Mouse (Mus musculus) spleen, adult 18-20 months (tissue): ENCODE measurements around the gene Glis3.

ENCODE experiments used
- DNase-seq, 2 experiments: peaks; one replicate each; pipeline ENCODE4 v3.0.0; 2022; ENCODE audit warnings: mixed read lengths in 2 of 2

Glis3 gene

DNA sequence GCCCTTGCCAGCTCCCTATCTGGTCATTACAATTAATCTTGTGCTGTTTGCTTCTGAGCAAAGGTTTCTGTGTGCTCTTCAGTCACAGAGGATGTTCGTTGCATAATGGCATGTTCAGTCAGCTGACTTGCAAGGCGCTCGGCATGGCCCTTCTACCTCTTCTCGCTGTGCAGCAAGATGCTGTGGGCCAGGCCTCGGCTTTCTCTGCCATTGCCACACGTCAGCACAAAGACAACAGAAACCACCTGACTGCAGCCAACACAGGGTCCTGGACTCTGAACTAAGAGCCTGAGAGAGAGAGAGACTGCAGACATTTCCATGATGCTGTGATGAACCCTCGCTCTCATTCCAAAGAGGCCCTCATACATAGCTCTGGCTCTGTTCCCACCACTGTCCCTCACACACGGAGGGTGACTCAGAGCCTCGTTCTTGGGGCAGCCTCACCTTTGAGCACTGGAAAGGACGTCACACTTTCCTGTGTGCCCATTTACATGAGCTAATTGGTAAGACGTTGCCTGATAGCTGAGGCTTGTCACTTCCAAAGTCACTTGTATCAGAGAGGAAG, 380.6 kb downstream of the Glis3 start:
- DNase-seq, result no peak

- no peak for DNase-seq
These were observed 381.2 kb downstream of the Glis3 start for GRCm38 (mm10) chr19:28298669-28299068.

- DNase-seq, result no peak
These were observed 388.3 kb downstream of the Glis3 start for GRCm38 (mm10) chr19:28291596-28291995.

GRCm38 (mm10) chr19:28289457-28289856, 390.4 kb downstream of the Glis3 start:
- no peak for DNase-seq

DNA sequence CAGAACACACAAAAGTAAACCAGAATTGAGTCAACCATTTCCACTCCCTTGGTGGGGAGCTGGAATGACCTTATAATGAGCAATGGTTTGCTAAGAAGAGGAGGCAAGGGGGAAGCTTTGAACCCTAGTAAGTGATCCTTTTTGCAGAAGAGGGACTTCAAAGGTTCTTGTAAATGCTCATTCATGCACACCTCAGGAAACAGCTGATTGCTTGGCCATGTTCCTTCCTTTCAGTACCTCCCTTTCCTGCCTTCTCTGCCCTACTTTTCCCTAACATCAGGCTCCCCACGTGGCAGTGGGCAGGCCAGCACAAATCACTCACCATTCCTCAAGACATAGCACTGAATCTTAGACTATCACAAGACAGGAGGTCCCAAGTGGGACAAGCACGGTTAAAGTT, 392.4 kb downstream of the Glis3 start:
- no peak for DNase-seq

DNA sequence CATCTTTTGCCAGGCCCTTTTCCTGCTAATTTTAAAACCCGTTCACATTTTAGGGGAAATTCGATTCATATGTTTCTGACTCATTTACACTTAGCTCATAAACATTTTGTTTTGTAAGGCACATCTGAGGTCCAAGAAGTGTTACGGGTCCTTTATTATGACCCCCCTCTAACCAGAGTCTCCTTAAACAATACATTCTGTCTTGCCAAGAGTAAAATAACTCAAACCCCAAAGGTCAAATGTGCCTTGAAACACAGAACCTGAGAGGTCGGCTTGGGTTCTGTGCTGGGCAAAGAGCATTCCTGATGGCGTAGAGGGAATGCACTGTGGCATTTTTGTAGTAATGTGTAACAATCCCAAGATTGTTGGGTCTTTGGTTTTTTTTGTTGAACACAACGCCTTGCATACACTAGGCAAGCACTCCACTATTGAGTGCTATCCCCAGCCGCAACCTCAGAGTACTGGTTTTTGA, 395.7 kb downstream of the Glis3 start:
- no peak for DNase-seq

- DNase-seq, result no peak
These were observed 396.4 kb downstream of the Glis3 start for GRCm38 (mm10) chr19:28283241-28284097.

- no peak for DNase-seq
These were observed 398.5 kb downstream of the Glis3 start for GRCm38 (mm10) chr19:28281405-28281804.

GRCm38 (mm10) chr19:28277104-28277503, 402.8 kb downstream of the Glis3 start:
- no peak for DNase-seq

GRCm38 (mm10) chr19:28274501-28274900, 405.4 kb downstream of the Glis3 start:
- DNase-seq, result no peak

GRCm38 (mm10) chr19:28273946-28274345, 405.9 kb downstream of the Glis3 start:
- DNase-seq, result no peak

- no peak for DNase-seq
These were observed 413.0 kb downstream of the Glis3 start for GRCm38 (mm10) chr19:28266850-28267249.

GRCm38 (mm10) chr19:28265776-28266175, 414.1 kb downstream of the Glis3 start:
- DNase-seq, result no peak

DNA sequence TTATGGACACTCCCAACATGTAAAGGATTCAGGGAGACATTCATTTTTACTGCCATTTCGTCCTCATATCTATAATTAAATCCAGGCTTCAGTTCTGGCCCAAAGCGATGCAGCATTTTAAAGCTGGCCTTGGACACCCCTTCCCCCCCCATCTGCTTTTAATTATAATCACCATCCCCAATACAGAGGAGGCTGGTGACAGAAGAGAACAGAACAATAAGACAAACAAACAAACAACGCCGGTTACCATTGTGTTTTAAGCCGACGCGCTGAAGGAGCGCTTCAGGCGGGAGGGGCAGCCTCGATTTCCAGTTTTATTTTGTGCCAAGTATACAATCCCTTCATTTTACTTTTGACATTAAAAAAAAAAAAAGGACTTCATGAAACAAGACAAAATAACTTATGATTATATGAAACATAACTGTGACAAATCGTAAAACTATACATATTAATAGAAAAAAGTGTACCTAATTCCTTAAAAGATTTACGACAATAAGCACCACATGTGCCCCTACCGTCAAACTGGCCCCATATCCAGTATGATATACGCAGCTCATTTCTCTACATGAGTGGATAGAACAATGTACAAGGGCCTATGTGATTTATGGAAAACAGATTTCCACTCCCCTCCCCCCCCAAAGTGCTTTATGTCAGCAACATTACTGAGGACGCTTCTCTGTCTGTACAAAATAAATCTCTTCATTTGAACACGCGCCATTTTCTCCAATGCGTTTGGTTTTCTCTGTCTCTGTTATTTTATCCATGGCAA, 420.8 kb downstream of the Glis3 start:
- no peak for DNase-seq

- DNase-seq, result no peak
These were observed 421.4 kb downstream of the Glis3 start for GRCm38 (mm10) chr19:28258480-28258879.

- DNase-seq, result no peak
These were observed 432.5 kb downstream of the Glis3 start for GRCm38 (mm10) chr19:28247345-28247744.

- DNase-seq, result no peak
These were observed 433.7 kb downstream of the Glis3 start for GRCm38 (mm10) chr19:28246186-28246585.

DNA sequence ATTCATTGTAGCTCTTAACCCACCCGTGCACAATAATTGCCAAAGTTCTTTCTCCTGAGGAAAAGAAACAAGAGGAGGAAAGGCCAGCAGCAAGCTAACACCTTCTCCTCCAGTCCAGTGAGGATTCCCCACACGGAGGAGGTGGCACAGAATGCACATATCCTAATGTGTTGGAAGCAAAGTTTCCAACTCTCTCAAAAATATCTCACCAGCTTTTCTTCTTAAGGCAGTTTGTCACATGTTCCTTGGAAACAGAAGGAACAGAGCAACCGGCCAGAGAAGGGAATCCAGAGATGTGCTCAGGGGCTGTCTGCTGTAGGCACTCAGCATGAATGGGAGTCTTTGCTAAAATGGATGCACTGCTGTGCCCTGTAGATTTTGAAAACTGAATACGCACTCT, 441.8 kb downstream of the Glis3 start:
- no peak for DNase-seq

DNA sequence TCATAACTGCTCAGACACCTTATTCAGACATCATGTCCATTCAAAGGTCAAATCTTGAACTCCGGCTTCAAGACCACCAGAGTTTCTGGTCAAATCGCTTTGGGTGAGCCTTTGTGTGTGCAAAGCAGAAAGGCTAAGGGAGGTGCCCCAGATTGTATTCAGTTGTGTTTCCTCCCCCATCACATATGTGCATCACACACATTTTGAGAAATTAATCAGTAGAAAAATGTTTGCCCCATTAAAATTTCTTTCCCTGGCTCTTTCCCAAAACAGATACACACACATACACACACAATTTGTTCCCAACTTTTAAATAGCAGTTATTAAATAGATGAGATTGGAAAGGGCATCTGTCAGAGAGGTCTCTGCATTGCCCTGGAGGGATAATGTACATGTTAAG, 442.3 kb downstream of the Glis3 start:
- no peak for DNase-seq

DNA sequence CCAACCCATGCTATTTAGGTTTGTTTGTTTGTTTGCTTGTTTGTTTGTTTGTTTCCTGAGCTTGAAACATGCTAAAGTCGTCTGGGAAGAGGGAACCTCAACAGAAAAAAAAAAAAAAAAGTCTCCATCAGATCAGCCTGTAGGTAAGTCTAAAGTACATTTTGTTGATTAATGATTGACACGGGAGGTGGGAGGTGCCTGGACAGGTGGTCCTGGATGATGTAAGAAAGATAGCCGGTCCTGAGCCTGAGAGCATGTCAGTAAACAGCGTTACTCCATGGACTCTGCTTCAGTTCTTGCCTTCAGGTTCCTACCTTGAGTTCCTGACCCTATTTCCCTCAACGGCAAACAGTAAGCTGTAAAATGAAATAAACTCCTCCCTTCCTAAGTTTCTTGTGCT, 444.3 kb downstream of the Glis3 start:
- no peak for DNase-seq

DNA sequence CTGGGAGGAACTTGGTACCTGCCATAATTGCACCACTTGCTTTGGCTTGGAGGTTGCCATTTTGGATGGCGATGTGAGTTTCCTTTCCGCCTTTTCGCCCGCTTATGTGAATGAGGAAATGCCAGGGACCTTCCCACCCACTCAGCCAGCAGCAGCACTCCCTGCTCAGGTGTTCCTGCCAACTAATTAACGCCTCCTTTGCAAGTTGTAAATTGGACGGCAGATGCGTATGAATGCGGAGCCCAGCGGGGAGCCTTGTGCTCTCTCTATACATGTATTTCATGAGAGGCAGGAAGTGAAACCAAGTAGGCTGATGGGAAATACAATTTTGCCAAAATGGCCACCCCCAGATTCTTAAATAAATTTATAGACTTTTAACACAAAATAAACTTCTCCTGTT, 444.8 kb downstream of the Glis3 start:
- DNase-seq, result no peak

DNA sequence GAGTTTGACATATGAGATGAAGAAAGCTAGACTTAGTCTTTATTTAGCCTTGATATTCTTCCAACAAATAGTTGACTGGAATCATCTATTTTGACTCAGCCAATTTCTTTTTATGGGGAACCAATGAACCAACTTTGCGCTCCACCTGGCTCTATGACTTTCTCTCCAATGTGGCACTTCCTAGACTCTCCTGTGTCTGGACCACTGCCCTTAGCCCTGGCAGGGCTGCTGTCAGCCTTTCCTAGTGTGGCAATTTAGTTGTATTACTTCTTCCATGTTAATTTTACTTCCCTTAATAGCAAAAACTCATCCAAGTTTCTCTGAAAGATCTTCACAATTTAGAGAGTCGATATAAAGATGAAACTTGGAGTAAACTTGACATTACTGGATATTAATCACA, 445.2 kb downstream of the Glis3 start:
- DNase-seq, result no peak

- no peak for DNase-seq
These were observed 448.4 kb downstream of the Glis3 start for GRCm38 (mm10) chr19:28231511-28231910.

GRCm38 (mm10) chr19:28227526-28227925, 452.4 kb downstream of the Glis3 start:
- DNase-seq, result no peak
